Mouse (Mus musculus) lung, embryonic 16.5 days (tissue): ENCODE measurements at regions not wholly inside any gene's neighbourhood (a gene's known extent, or its start where the extent isn't known, plus 50 kb on each side); places are given as distances from the start of the nearest gene placed in this dataset.
A peak's percentile ranks its signal among the peaks of the same experiment; 100 is the strongest.

Source experiments
- ATAC-seq: fragments of 200-750 bp; cut with Nextera tagmentation; 2 replicates; pipeline ENCODE4 v1.8.0; 2017; ENCODE audit warnings: low read depth, mild to moderate bottlenecking, moderate library complexity
- H3K27ac ChIP-seq: fragments of 300-500 bp; sonication (generic); 2 replicates; pipeline ENCODE4 v1.5.1; 2014; ENCODE audit warnings: mild to moderate bottlenecking, control low read depth, low read length
- H3K27me3 ChIP-seq: fragments of 300-500 bp; sonication (generic); 2 replicates; pipeline ENCODE4 v1.6.1; 2014; ENCODE audit warnings: low read depth, low read length, mixed read lengths; ENCODE audit not compliant: control insufficient read depth, insufficient read depth
- H3K36me3 ChIP-seq: fragments of 300-500 bp; sonication (generic); 2 replicates; pipeline ENCODE4 v1.6.1; 2014; ENCODE audit warnings: low read length; ENCODE audit not compliant: control insufficient read depth, insufficient read depth
- H3K4me1 ChIP-seq: fragments of 300-500 bp; sonication (generic); replicated peaks from 2 replicates; pipeline ENCODE4 v1.6.1; 2014; ENCODE audit warnings: low read length, mixed read lengths; ENCODE audit not compliant: control insufficient read depth, insufficient read depth
- H3K4me2 ChIP-seq: fragments of 300-500 bp; sonication (generic); 2 replicates; pipeline ENCODE4 v1.6.1; 2014; ENCODE audit warnings: low read depth, low read length, control low read depth
- H3K4me3 ChIP-seq: fragments of 300-500 bp; sonication (generic); 2 replicates; pipeline ENCODE4 v1.5.1; 2014; ENCODE audit warnings: mild to moderate bottlenecking, low read length, control low read depth
- H3K9ac ChIP-seq: fragments of 300-500 bp; sonication (generic); 2 replicates; pipeline ENCODE4 v1.6.1; 2014; ENCODE audit warnings: low read length, control low read depth
- H3K9me3 ChIP-seq: fragments of 300-500 bp; sonication (generic); 2 replicates; pipeline ENCODE4 v1.6.1; 2016; ENCODE audit warnings: low read length; ENCODE audit not compliant: control insufficient read depth
- WGBS: fragments of 180-500 bp; shearing (Covaris S2); extraction: QIAGEN DNeasy Blood & Tissue Kit; methylation state at CpG from one replicate; pipeline ENCODE4 v1.1.7; 2014; 5-methylcytosine and 5-hydroxymethylcytosine counted together

DNA sequence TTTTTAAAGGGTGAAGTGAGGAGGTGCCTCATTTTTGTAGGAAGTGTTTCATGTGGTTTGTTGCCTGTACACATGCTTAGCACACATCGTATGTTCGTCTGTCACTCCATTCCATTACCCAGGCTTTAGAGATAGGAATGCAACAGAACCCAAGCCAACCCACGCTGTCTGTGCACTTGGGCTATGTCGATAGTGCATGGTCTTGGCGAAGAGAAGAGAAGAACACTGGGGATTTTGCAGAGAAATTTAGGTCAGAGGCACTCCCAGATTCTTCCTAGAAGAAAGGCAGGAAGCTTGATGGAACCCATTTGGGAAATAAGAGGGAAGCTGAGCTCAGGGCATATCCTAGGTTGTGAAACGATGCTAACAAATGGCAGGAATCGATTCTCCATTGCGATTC, 103.7 kb upstream of the Tgfbr2 start:
- Histone ChIP-seq H3K36me3 (no peaks in the 10 kb centered on the region), H3K4me3 (no peak overlapping the region), H3K27ac (no peak overlapping the region), H3K9me3 (no peaks in the 10 kb centered on the region), H3K27me3 (no peaks in the 10 kb centered on the region), H3K9ac (no peak overlapping the region), H3K4me1 (no peaks in the 10 kb centered on the region), H3K4me2 (no peak overlapping the region)
- ATAC-seq, result no peak
- WGBS, result 82% methylated on average over 8 of the region's 8 CpGs

DNA sequence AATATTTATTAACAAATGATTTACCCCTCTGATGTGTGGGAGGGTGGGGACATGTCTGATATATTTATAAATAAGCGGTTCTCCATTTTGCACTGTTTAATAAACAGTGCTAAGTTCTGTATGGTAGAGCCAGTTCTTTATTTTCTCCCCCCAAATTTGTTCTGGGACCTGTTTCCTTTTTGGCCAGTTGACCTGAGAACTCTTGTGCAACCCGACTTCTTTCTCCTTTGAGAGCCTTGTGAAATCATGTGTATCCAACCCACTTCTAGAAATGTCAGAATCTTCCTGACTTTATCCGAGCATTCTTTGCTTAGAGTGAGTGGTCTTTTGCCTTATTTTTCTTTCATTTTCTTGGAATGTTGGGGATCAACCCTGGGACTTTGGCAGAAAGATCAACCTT, 102.6 kb upstream of the Tgfbr2 start:
- Histone ChIP-seq H3K27me3 (no peaks in the 10 kb centered on the region), H3K27ac (no peak overlapping the region), H3K4me2 (no peak overlapping the region), H3K4me1 (no peaks in the 10 kb centered on the region; the same call in 1 of the 2 replicates), H3K9me3 (no peaks in the 10 kb centered on the region), H3K36me3 (no peaks in the 10 kb centered on the region), H3K9ac (no peak overlapping the region), H3K4me3 (no peak overlapping the region)
- ATAC-seq, result no peak
- 48% methylated on average over 3 of the region's 3 CpGs for WGBS

GRCm38 (mm10) chr9:116276141-116276540, 101.0 kb upstream of the Tgfbr2 start:
- H3K9me3 ChIP-seq, result no peaks in the 10 kb centered on the region
- H3K4me3 ChIP-seq, result no peak overlapping the region
- no peaks in the 10 kb centered on the region for H3K27me3 ChIP-seq
- ATAC-seq, result no peak
- H3K36me3 ChIP-seq, result no peaks in the 10 kb centered on the region
- peaks cover 3% of the 10 kb centered on the region; the same call in 1 of the 2 replicates for H3K4me1 ChIP-seq
- WGBS, result 64% methylated on average over 2 of the region's 2 CpGs
- H3K27ac ChIP-seq, result no peak overlapping the region
- no peak overlapping the region for H3K9ac ChIP-seq
- no peak overlapping the region for H3K4me2 ChIP-seq

DNA sequence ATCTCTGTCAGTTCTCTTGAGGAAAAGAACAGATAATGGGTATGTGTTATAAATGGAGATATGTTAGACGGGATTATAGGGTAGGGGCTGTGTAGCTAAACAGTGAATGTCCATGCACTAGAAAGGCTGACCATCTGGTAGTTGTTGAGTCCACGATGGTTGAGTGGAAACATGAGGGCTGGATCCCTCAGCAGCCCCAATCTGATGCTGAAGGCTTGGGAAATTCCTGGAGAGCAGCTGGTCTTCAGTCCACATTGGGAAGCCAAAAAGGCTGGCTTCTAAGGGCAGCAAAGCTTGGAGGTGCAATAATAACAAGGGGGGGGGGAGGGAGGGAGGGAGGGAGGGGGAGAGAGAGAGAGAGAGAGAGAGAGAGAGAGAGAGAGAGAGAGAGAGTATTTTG, 97.3 kb upstream of the Tgfbr2 start:
- 65% methylated on average over 2 of the region's 2 CpGs for WGBS
- Histone ChIP-seq H3K4me2 (no peak overlapping the region), H3K9ac (no peak overlapping the region), H3K36me3 (no peaks in the 10 kb centered on the region), H3K27ac (no peak overlapping the region), H3K4me1 (peaks cover 9% of the 10 kb centered on the region), H3K4me3 (no peak overlapping the region), H3K9me3 (no peaks in the 10 kb centered on the region), H3K27me3 (no peaks in the 10 kb centered on the region)
- no peak for ATAC-seq

GRCm38 (mm10) chr9:116270417-116270828, 95.3 kb upstream of the Tgfbr2 start:
- H3K36me3 ChIP-seq, result no peaks in the 10 kb centered on the region
- H3K27me3 ChIP-seq, result no peaks in the 10 kb centered on the region
- H3K27ac ChIP-seq, result peak overlapping the region; percentile 62
- WGBS, result 54% methylated on average over 6 of the region's 6 CpGs
- H3K9me3 ChIP-seq, result no peaks in the 10 kb centered on the region
- no peak overlapping the region for H3K4me3 ChIP-seq
- H3K4me1 ChIP-seq, result peaks cover 9% of the 10 kb centered on the region
- ATAC-seq, result peak; percentile 89
- no peak overlapping the region for H3K9ac ChIP-seq
- H3K4me2 ChIP-seq, result no peak overlapping the region

GRCm38 (mm10) chr9:116267411-116267810, 92.3 kb upstream of the Tgfbr2 start:
- Histone ChIP-seq H3K4me3 (no peak overlapping the region), H3K4me2 (no peak overlapping the region), H3K9ac (no peak overlapping the region), H3K4me1 (peaks cover 7% of the 10 kb centered on the region), H3K27ac (no peak overlapping the region), H3K27me3 (no peaks in the 10 kb centered on the region), H3K36me3 (no peaks in the 10 kb centered on the region), H3K9me3 (no peaks in the 10 kb centered on the region)
- no peak for ATAC-seq
- 70% methylated on average over 4 of the region's 4 CpGs for WGBS

DNA sequence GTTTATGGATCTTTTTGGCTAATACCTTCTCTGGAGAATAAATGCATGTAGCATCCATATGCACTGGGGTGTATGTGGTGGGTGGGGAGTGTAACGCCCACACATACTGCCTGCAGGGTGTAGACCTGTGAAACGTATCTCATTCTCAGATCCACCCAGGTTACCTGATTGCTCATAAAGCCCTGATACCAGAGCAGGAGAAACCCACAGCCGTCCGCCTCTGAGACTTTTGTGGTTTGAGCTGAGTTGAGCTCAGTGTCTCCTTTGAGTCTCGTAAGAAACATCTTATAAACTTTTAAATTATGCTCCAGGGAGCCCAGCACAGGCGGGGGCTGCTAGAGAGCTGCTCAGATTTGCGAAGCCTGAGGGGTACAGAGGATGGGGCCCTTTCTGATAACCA, 88.7 kb upstream of the Tgfbr2 start:
- Histone ChIP-seq H3K4me2 (no peak overlapping the region), H3K4me3 (no peak overlapping the region), H3K27me3 (no peaks in the 10 kb centered on the region), H3K36me3 (no peaks in the 10 kb centered on the region), H3K9ac (no peak overlapping the region), H3K9me3 (no peaks in the 10 kb centered on the region), H3K4me1 (0 out of 2 replicates have a peak, but pooled peaks cover 2% of the 10 kb centered on the region), H3K27ac (no peak overlapping the region)
- ATAC-seq, result no peak
- 76% methylated on average over 7 of the region's 7 CpGs for WGBS

- H3K4me2 ChIP-seq, result no peak overlapping the region
- no peak overlapping the region for H3K27ac ChIP-seq
- no peak overlapping the region for H3K4me3 ChIP-seq
- peaks cover 2% of the 10 kb centered on the region; the same call in 1 of the 2 replicates for H3K9me3 ChIP-seq
- no peak overlapping the region for H3K9ac ChIP-seq
- 45% methylated on average over 10 of the region's 10 CpGs for WGBS
- ATAC-seq, result no peak
- H3K27me3 ChIP-seq, result no peaks in the 10 kb centered on the region
- no peaks in the 10 kb centered on the region for H3K36me3 ChIP-seq
- H3K4me1 ChIP-seq, result 0 out of 2 replicates have a peak, but pooled peaks cover 2% of the 10 kb centered on the region
Measured at GRCm38 (mm10) chr9:116259569-116259968, 84.4 kb upstream of the Tgfbr2 start.

- peaks cover 2% of the 10 kb centered on the region; the same call in 1 of the 2 replicates for H3K9me3 ChIP-seq
- peak overlapping the region; percentile 54 for H3K27ac ChIP-seq
- peaks cover 9% of the 10 kb centered on the region for H3K4me1 ChIP-seq
- WGBS, result 46% methylated on average over 15 of the region's 15 CpGs
- H3K36me3 ChIP-seq, result no peaks in the 10 kb centered on the region
- H3K9ac ChIP-seq, result no peak overlapping the region
- peak; percentile 68; the same call in 1 of the 2 replicates for ATAC-seq
- no peaks in the 10 kb centered on the region for H3K27me3 ChIP-seq
- no peak overlapping the region for H3K4me2 ChIP-seq
- H3K4me3 ChIP-seq, result no peak overlapping the region
Measured at GRCm38 (mm10) chr9:116253546-116253945, 78.4 kb upstream of the Tgfbr2 start.

GRCm38 (mm10) chr9:116252788-116253187, 77.6 kb upstream of the Tgfbr2 start:
- H3K27ac ChIP-seq, result peak overlapping the region; percentile 54
- no peaks in the 10 kb centered on the region for H3K36me3 ChIP-seq
- no peaks in the 10 kb centered on the region for H3K27me3 ChIP-seq
- WGBS, result 48% methylated on average over 8 of the region's 8 CpGs
- H3K4me3 ChIP-seq, result no peak overlapping the region
- no peak overlapping the region for H3K9ac ChIP-seq
- no peak overlapping the region for H3K4me2 ChIP-seq
- peaks cover 2% of the 10 kb centered on the region; the same call in 1 of the 2 replicates for H3K9me3 ChIP-seq
- peaks cover 9% of the 10 kb centered on the region for H3K4me1 ChIP-seq
- ATAC-seq, result no peak
